Mouse (Mus musculus) left cerebral cortex, postnatal 36 days (tissue): Measurements from ENCODE around the gene Zswim9. TPM values are rescaled to one million over a fixed set of nuclear protein-coding genes. Genes with fewer than 3 reads are reported as not detected.
"Not testable (repeated sequence)": the region's sequence is repeated elsewhere in the genome, so short reads cannot be mapped to it uniquely, and the experiment has no call there.

Source experiments
- DNase-seq, 2 experiments: peaks; one replicate each; pipeline ENCODE4 v3.0.0; 2021 to 2022; ENCODE audit warnings: low spot score in 2 of 2, mixed read lengths in 1 of 2
- intact Hi-C: fragments of 180-260 bp; cut with DNase I; formaldehyde crosslinking; loops from one replicate; pipeline ENCODE4 v1.15.1; 2025
- total RNA-seq, 2 experiments: library from RNA; stranded (reverse); gene quantifications; 2 replicates each; pipeline ENCODE4 v1.2.3; 2021

Gene Zswim9
- 10 to 100 TPM; 13.4 to 15.9 TPM for total RNA-seq

DNA sequence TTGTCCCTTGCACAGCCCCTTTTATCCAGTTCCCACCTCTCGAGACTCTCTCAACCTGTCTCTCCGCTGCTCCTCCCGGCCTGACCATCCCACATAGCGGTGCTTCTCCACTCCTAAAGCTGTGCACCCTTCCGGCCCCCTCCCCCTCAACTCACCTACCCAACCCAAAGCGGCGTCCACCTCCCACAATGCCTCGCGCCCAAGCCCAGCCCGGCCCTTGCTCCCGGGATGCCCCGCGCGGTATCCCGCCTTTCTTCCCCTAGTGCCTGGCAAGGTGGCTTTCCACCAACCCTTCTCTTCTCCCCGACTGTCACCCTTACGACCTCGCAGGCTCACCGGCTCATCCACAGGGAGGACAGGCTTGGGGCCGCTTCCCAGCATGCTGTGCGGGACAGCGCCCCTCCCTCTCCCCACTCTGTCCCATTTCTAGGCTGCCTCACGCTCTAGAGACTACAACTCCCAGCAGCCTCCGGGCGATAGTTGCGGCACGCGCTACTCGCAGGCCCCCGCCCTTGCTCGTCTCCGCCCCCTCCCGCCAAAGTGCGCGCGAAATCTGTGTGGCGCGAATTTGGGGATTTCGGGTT, at the start of gene Zswim9:
Gene Zswim9 (minus strand): TSS at position 414 of the 584 bp plus-strand sequence.
- intact Hi-C loops: loop anchor here (5.0 kb wide), 2 partner anchors 226 to 381 kb away; partner anchors contain the start of genes Mzf1 and Zscan22
- DNase-seq: peak; percentile 94

DNA sequence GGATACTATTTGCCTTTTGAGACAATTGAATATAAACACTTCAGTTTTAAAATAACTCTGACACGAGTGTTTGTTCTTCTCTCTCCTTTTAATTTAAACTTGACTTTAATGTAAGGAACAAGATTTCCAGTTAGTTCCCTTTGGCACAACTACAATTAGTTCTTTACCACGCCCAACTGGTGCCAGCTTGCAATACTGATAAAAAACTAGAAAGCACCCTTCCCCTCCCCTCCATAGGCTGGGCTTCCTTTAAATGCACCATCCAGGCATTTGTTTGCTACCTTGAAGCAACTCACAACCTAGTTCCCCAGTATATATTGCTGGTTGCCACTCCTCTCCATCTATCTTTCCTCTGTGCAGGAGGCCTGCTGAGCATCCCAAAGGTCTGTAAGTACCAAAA, 45.8 kb upstream of the Zswim9 start, which contains the start of gene Pla2g4c:
Gene Pla2g4c (plus strand): TSS at position 340 of the 400 bp plus-strand sequence.
- DNase-seq: no peak
- intact Hi-C loops: no loop called here

GRCm38 (mm10) chr7:13321424-13321823, 42.9 kb upstream of the Zswim9 start:
- no peak for DNase-seq
- intact Hi-C loops: no loop called here

DNA sequence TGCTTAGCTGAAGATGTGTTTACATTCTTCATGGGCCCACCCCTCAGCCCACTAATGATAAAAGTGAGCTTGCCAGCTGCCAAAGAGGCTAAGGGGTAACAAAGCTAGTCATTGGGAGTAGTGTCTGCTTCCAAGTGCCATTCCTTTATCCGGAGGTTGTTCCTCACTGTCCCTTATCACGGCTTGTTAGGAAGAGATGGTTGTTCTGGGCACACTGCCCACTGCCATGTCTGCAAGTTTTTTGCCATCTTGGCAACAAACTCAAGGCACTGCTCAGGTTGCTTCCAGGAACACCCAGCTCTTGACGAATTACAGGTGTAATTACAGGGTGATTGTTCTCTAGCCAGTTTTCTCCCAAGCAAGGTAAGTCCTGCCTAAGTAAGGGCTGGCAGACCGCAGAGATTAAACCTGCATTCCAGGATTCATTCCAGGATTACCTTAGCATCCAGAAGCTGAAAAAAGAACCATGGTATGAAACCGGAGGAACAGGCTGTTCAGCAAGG, 35.6 kb upstream of the Zswim9 start:
- DNase-seq: no peak
- intact Hi-C loops: no loop called here

GRCm38 (mm10) chr7:13311401-13311800, 32.9 kb upstream of the Zswim9 start:
- no peak for DNase-seq
- intact Hi-C loops: no loop called here

- DNase-seq: no peak
Measured at GRCm38 (mm10) chr7:13310493-13311199, 32.1 kb upstream of the Zswim9 start.

DNA sequence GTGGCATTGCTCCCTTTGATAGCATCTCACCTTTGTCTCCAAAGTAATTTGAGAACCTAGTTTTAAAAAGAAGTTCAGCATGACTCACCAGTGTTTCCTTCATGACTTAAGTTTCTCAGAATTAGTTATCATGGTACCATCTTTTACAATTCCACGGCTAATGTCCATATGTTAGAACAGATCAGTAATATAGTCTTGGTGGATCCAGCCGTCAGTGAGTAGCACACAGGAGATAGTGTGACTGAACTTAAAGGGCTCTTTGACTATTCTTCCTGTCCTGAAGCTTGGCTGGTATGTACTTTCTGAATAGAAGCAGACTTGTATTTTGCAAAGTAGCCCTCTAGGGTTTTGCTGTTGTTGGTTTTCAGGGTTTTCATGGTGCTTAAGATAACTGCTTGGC, 30.9 kb upstream of the Zswim9 start:
- intact Hi-C loops: no loop called here

More at GRCm38 (mm10) chr7:13310493-13311199, 32.1 kb upstream of the Zswim9 start:
- intact Hi-C loops: no loop called here

DNA sequence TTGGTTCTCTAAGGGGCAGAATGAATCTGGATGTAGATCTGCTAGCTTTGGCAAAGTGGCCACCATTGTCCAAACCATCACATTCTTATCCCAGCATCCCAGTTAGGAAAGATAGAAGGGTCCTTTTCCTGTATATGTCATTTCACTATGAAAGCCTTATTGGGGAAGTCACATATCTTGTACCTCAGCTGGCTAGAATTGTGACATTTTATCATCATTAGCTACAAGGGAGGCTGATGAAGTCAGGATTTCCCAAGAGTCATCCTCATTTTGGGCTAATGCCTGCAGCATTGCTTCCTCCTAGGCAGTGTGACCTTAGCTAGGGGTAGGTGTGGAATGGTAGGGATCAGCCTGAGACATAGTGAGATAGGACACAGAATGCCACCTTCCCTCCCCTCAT, 24.9 kb upstream of the Zswim9 start:
- intact Hi-C loops: no loop called here
- no peak for DNase-seq

More for the DNA sequence above, 30.9 kb upstream of the Zswim9 start:
- DNase-seq: no peak

DNA sequence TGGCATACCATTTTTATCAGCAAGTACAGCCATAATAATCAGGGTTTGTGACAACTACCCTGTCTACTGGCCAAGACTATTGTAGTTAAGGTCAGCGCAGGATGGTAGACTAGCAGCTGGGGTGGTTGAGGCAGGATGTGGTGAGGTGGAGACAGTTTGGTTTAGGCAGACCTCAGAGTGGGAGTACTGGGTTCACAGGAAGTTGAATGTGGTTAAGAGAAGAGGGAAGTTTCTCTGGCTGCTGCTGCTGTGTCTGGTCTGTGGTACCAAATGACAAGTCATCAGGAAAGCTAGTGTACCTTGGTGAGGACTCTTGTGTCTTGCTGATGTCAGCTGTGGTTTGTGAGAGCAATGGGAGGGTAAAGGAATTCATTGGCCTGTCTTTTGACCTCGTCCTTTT, 24.3 kb upstream of the Zswim9 start:
- intact Hi-C loops: no loop called here

GRCm38 (mm10) chr7:13301643-13302042, 23.1 kb upstream of the Zswim9 start:
- intact Hi-C loops: no loop called here
- DNase-seq: no peak

More for the DNA sequence above, 24.3 kb upstream of the Zswim9 start:
- DNase-seq: no peak

- no peak for DNase-seq
- intact Hi-C loops: no loop called here
Measured at GRCm38 (mm10) chr7:13298821-13299220, 20.3 kb upstream of the Zswim9 start.

GRCm38 (mm10) chr7:13297636-13298035, 19.1 kb upstream of the Zswim9 start:
- intact Hi-C loops: no loop called here
- DNase-seq: no peak

- intact Hi-C loops: no loop called here
- DNase-seq: no peak
Measured at GRCm38 (mm10) chr7:13295256-13295655, 16.7 kb upstream of the Zswim9 start.

- no peak for DNase-seq
- intact Hi-C loops: no loop called here
Measured at GRCm38 (mm10) chr7:13293878-13294855, 15.6 kb upstream of the Zswim9 start.

DNA sequence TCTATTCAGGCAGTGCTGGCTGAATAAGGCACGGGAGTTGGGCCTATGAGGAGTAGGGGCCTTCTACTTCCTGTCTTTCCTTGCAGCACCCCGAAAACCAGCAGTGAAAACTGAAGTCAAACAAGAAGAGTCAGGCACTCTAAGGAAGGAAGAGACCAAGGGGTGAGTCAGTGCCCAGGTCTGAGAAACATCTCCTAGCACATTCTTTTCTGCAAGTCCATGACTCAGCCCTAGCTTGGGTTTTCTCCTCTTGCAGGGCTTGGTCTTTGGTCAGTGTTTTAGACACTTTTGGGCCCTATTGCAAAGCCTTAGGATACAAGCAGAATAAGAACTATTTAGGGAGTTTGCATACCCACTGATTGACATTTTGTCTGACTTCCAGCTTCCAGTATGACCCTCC, 12.8 kb upstream of the Zswim9 start:
- intact Hi-C loops: no loop called here
- DNase-seq: no peak

DNA sequence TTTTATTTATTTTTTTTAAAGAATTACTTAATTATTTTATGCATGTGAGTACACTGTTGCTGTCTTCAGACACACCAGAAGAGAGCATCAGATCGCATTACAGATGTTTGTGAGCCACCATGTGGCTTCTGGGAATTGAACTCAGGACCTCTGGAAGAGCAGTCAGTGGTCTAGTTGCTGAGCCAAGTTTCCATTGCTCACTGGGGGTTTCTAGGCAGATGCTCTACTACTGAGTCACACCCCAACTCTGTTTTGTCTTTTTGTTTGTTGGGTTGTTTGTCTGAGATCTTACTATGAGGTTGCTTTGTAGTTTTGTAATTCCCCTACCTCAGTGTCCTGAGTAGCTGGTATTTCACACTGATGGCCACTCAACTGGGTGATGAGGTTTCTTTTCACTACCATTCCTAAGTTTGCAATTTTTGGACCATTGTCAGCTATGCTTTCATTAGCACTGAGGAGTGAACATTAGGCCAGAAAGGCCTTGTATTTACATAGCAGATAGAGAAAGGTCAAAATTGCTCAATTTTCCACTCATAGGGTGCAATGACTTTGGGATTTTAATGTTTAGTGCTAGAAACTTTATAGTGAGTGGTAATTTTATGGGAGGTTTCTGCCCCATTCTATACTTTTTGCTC, 11.6 kb upstream of the Zswim9 start:
- intact Hi-C loops: no loop called here
- DNase-seq: no peak

DNA sequence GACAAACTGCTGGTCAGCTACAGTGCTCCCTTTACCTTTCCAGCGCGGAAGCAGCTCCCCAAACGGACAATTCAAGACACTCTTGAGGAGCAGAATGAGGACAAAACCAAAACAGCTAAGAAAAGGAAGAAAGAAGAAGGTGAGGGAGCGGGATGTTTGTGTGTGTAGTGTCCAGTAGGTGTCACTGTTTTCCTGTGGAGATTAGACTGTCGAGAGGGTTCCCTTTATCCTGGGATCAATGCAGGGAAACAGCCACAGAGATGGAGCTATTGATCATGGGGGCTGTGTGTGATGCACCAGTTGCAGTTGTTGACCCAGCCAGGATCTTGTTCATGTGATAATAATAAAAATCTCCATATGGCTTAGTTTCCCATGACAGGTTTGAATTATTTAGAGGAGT, 10.1 kb upstream of the Zswim9 start:
- no peak for DNase-seq
- intact Hi-C loops: loop anchor here (2.0 to 5.0 kb wide), 2 partner anchors 222 to 1029 kb away; no protein-coding TSS in a partner anchor

GRCm38 (mm10) chr7:13278957-13279356, 436 bp upstream of the Zswim9 start:
- DNase-seq: not testable (repeated sequence)
- intact Hi-C loops: loop anchor here (5.0 kb wide), 2 partner anchors 227 to 382 kb away; partner anchors contain the start of genes Mzf1 and Zscan22

- intact Hi-C loops: loop anchor here (5.0 kb wide), 2 partner anchors 226 to 381 kb away; partner anchors contain the start of genes Mzf1 and Zscan22
- DNase-seq: no peak
Measured at GRCm38 (mm10) chr7:13277833-13278232, 688 bp downstream of the Zswim9 start.
